Mouse (Mus musculus): ENCODE results near the gene Ank2.

- TF ChIP-seq CTCF (IDR thresholded peaks at IDR 0.05; ENCODE audit: low read depth) = no peak
- no peak for TF ChIP-seq EP300 (IDR thresholded peaks at IDR 0.05; ENCODE audit: low read depth)
Observed at GRCm38 (mm10) chr3:127101326-127101725, 397.8 kb downstream of the Ank2 start.

Measured in liver, postnatal 0 days (tissue).